8 mouse cellular contexts compared by ENCODE assay signal in the genomic region with DNA sequence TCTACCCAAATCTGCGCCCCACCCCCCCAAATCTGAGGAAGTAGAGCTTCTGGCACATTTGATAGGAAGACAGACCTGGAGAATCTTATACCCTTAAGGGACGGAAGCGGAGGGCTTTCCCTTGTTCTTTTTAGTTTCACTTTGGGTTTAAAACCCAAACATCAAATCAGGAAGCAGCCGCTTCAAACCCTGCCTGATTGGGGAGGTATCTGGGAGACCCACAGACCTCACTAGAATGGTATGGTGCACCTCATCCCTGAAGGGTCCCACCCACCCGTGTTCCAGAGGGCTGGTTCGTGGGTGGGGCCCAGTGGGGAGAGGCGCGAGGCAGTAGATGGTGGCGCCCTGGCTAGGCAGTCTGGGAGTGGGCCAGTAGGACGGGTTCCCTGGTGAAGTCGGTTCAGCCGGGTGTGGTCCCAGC. TPM values are rescaled to one million over a fixed set of nuclear protein-coding genes. Genes with fewer than 3 reads are reported as not detected.
DNase-seq lines count a peak whose midpoint lies in the region; ATAC-seq and TF ChIP-seq lines count a peak whose summit lies in the region.

No protein-coding gene starts in this region.

- H3K4me3 ChIP-seq in midbrain, embryonic 15.5 days: no peak overlapping the region
- no peak overlapping the region for H3K4me3 ChIP-seq in midbrain, embryonic 16.5 days (ENCODE audit: low read depth, low read length)
- H3K4me3 ChIP-seq in brown adipose tissue, adult 24 weeks (ENCODE audit: insufficient read depth, low read depth, low read length): peak overlapping the region; percentile 36
- no peak overlapping the region for H3K4me3 ChIP-seq in intestine, embryonic 14.5 days (ENCODE audit: low read depth, low read length)
- peak overlapping the region; percentile 2; the same call in 1 of the 2 replicates for H3K4me3 ChIP-seq in olfactory bulb, adult 2 months (ENCODE audit: insufficient read depth, low read depth, low read length)
- H3K4me3 ChIP-seq in midbrain, embryonic 14.5 days (replicated peaks; ENCODE audit: low read depth, low read length): no peak overlapping the region

- intact Hi-C loops in left cerebral cortex, postnatal 14 days (cut with DNase I): no loop called here

- WGBS in midbrain, embryonic 15.5 days: 88% methylated on average over 12 of the region's 12 CpGs
- 84% methylated on average over 12 of the region's 12 CpGs for WGBS in midbrain, embryonic 16.5 days
- 76% methylated on average over 12 of the region's 12 CpGs for WGBS in intestine, embryonic 14.5 days
- WGBS in olfactory bulb, adult 2 months: 41% methylated on average over 12 of the region's 12 CpGs
- 88% methylated on average over 12 of the region's 12 CpGs for WGBS in midbrain, embryonic 14.5 days

- H3K9me3 ChIP-seq in midbrain, embryonic 15.5 days: no peaks in the 10 kb centered on the region
- no peaks in the 10 kb centered on the region for H3K9me3 ChIP-seq in midbrain, embryonic 16.5 days (replicated peaks; ENCODE audit: control insufficient read depth, low read length, poor library complexity, severe bottlenecking)
- H3K9me3 ChIP-seq in intestine, embryonic 14.5 days (ENCODE audit: control insufficient read depth, low read length): no peaks in the 10 kb centered on the region
- H3K9me3 ChIP-seq in midbrain, embryonic 14.5 days (ENCODE audit: control insufficient read depth, low read length): no peaks in the 10 kb centered on the region

- no peaks in the 10 kb centered on the region for H3K36me3 ChIP-seq in midbrain, embryonic 15.5 days (replicated peaks)
- H3K36me3 ChIP-seq in midbrain, embryonic 16.5 days (ENCODE audit: control insufficient read depth, insufficient read depth, low read length): no peaks in the 10 kb centered on the region
- no peaks in the 10 kb centered on the region for H3K36me3 ChIP-seq in intestine, embryonic 14.5 days (ENCODE audit: control insufficient read depth, insufficient read depth, low read length)
- H3K36me3 ChIP-seq in midbrain, embryonic 14.5 days (ENCODE audit: control insufficient read depth, insufficient read depth, low read length): peaks cover 14% of the 10 kb centered on the region; the same call in 1 of the 2 replicates

- H3K27ac ChIP-seq in midbrain, embryonic 15.5 days: peak overlapping the region; percentile 13; the same call in 1 of the 2 replicates
- no peak overlapping the region; the same call in 1 of the 2 replicates for H3K27ac ChIP-seq in midbrain, embryonic 16.5 days (ENCODE audit: low read length)
- no peak overlapping the region for H3K27ac ChIP-seq in brown adipose tissue, adult 24 weeks (replicated peaks; ENCODE audit: low read depth, low read length)
- peak overlapping the region; percentile 62 for H3K27ac ChIP-seq in intestine, embryonic 14.5 days (ENCODE audit: low read depth)
- peak overlapping the region; percentile 32; the same call in 1 of the 2 replicates for H3K27ac ChIP-seq in olfactory bulb, adult 2 months (ENCODE audit: insufficient read depth, low read depth, low read length)
- no peak overlapping the region for H3K27ac ChIP-seq in midbrain, embryonic 14.5 days (replicated peaks; ENCODE audit: low read depth, low read length)

- no peak overlapping the region for H3K4me2 ChIP-seq in midbrain, embryonic 15.5 days
- H3K4me2 ChIP-seq in midbrain, embryonic 16.5 days (ENCODE audit: low read length): no peak overlapping the region
- peak overlapping the region; percentile 13; the same call in 1 of the 2 replicates for H3K4me2 ChIP-seq in intestine, embryonic 14.5 days (ENCODE audit: low read length)
- no peak overlapping the region for H3K4me2 ChIP-seq in midbrain, embryonic 14.5 days (ENCODE audit: low read length)

- peaks cover 64% of the 10 kb centered on the region for H3K4me1 ChIP-seq in midbrain, embryonic 15.5 days
- H3K4me1 ChIP-seq in midbrain, embryonic 16.5 days (ENCODE audit: control insufficient read depth, insufficient read depth, low read length): peaks cover 43% of the 10 kb centered on the region
- H3K4me1 ChIP-seq in brown adipose tissue, adult 24 weeks (ENCODE audit: control insufficient read depth, insufficient read depth, insufficient read length, low read length): peaks cover 30% of the 10 kb centered on the region
- H3K4me1 ChIP-seq in intestine, embryonic 14.5 days (replicated peaks; ENCODE audit: control insufficient read depth, insufficient read depth, low read length): peaks cover 45% of the 10 kb centered on the region
- peaks cover 57% of the 10 kb centered on the region for H3K4me1 ChIP-seq in olfactory bulb, adult 2 months (ENCODE audit: control insufficient read depth, insufficient read depth, low read length)
- H3K4me1 ChIP-seq in midbrain, embryonic 14.5 days (ENCODE audit: control insufficient read depth, insufficient read depth, low read length): peaks cover 22% of the 10 kb centered on the region

- no peaks in the 10 kb centered on the region for H3K27me3 ChIP-seq in midbrain, embryonic 15.5 days (replicated peaks)
- H3K27me3 ChIP-seq in midbrain, embryonic 16.5 days (ENCODE audit: control insufficient read depth, insufficient read depth, low read depth, low read length): no peaks in the 10 kb centered on the region
- H3K27me3 ChIP-seq in intestine, embryonic 14.5 days (replicated peaks; ENCODE audit: control insufficient read depth, insufficient read depth, low read length): no peaks in the 10 kb centered on the region
- no peaks in the 10 kb centered on the region for H3K27me3 ChIP-seq in midbrain, embryonic 14.5 days (ENCODE audit: control insufficient read depth, insufficient read depth, low read length)

- H3K9ac ChIP-seq in midbrain, embryonic 15.5 days: no peak overlapping the region
- no peak overlapping the region for H3K9ac ChIP-seq in midbrain, embryonic 16.5 days (ENCODE audit: low read depth, low read length)
- no peak overlapping the region for H3K9ac ChIP-seq in intestine, embryonic 14.5 days (ENCODE audit: low read length)
- H3K9ac ChIP-seq in midbrain, embryonic 14.5 days (replicated peaks; ENCODE audit: low read length): no peak overlapping the region

- no peak for TF ChIP-seq CTCF in olfactory bulb, adult 2 months (IDR thresholded peaks at IDR 0.05; ENCODE audit: insufficient read depth, low read depth, low read length)

- ATAC-seq in midbrain, embryonic 15.5 days (replicated peaks): no peak; the same call in 1 of the 2 replicates
- no peak for ATAC-seq in midbrain, embryonic 16.5 days
- no peak; the same call in none of the 2 replicates for ATAC-seq in intestine, embryonic 14.5 days (replicated peaks; ENCODE audit: low FRiP score, low TSS enrichment, low read depth)
- ATAC-seq in midbrain, embryonic 14.5 days (ENCODE audit: low FRiP score, low TSS enrichment): no peak

- no peak for DNase-seq in intestine, embryonic 14.5 days (ENCODE audit: low spot score)
- DNase-seq in right cerebral cortex, postnatal 10 days (ENCODE audit: low spot score in 2 of 2): no peak
- no peak for DNase-seq in left cerebral cortex, postnatal 14 days (ENCODE audit: low spot score in 2 of 2)
- DNase-seq in midbrain, embryonic 14.5 days: no peak

- no peak for TF ChIP-seq POLR2A in olfactory bulb, adult 2 months (IDR thresholded peaks at IDR 0.05; ENCODE audit: insufficient read depth, low read depth, low read length)

RNA-seq across cellular contexts. Expression of a gene that starts 44.7 kb away (rescaled TPM):
- polyA plus RNA-seq in midbrain, embryonic 15.5 days (2015; fragmentation: Nextera tagmentation; extraction: Ambion mirVana): 41.2 and 41.6 TPM in 2 replicates
- polyA plus RNA-seq in midbrain, embryonic 16.5 days (2015; fragmentation: Nextera tagmentation; extraction: Ambion mirVana): 33.7 and 38.8 TPM in 2 replicates
- 35.0 and 37.1 TPM in 2 replicates for polyA plus RNA-seq in brown adipose tissue, adult 24 weeks (2012; ENCODE audit: insufficient read depth, insufficient read length, missing spikeins)
- polyA plus RNA-seq in intestine, embryonic 14.5 days (2014; fragmentation: Nextera tagmentation; extraction: Ambion mirVana): 1,449 and 1,579 TPM in 2 replicates
- not detected in 2 replicates for polyA plus RNA-seq in olfactory bulb, adult 2 months (2012; ENCODE audit: insufficient read depth, insufficient read length, low replicate concordance, missing spikeins)
- total RNA-seq in left cerebral cortex, postnatal 14 days (2021): 10 to 100 TPM; 24.1 to 24.2 TPM
- polyA plus RNA-seq in midbrain, embryonic 14.5 days (2014; fragmentation: Nextera tagmentation; extraction: Ambion mirVana): 22.5 and 33.0 TPM in 2 replicates

Comparison
In these comparisons a context has a peak if more than half of its experiments do, and no peak if none do; other contexts are left out.
1. H3K27ac ChIP-seq: peak in midbrain, embryonic 15.5 days (single experiment), intestine, embryonic 14.5 days (single experiment) and olfactory bulb, adult 2 months (single experiment); none in midbrain, embryonic 16.5 days (single experiment), brown adipose tissue, adult 24 weeks (single experiment) and midbrain, embryonic 14.5 days (single experiment).
2. H3K4me3 ChIP-seq: peak in brown adipose tissue, adult 24 weeks (single experiment) and olfactory bulb, adult 2 months (single experiment); none in midbrain, embryonic 15.5 days (single experiment), midbrain, embryonic 16.5 days (single experiment), intestine, embryonic 14.5 days (single experiment) and midbrain, embryonic 14.5 days (single experiment).